Comparison of ENCODE assay signal across 28 mouse cellular contexts in the genomic region with DNA sequence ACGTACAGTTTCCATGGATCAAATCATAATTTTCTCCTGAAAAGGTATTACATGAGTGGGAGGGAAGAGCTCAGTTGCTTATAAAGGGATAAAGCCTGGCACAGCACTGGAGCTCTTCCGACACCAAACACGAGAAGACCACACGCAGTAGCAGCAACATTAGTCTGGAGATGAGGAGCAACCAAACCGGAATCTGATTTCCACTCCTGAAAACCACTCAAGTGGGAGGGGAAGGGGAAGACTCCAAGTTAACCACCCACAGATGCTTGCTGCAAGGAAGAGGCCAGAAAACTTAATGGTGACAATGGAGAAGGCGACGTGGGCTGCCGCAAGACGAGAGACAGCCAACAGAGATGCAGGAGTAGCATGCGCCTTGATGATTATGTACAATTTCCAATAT. TPM values are rescaled to one million over a fixed set of nuclear protein-coding genes. Genes with fewer than 3 reads are reported as not detected.
"Had no signal": no experiment of that assay in that cellular context is flagged by ENCODE, and none has a peak within 500 bp of the region (broad histone marks: within the 10 kb centered on the region; RNA-seq: fewer than 3 reads in every experiment).

No protein-coding gene starts in this region.

- H3K4me2 ChIP-seq: heart, embryonic 11.5 days; heart, embryonic 13.5 days; heart, embryonic 15.5 days; hindbrain, embryonic 12.5 days; hindbrain, embryonic 14.5 days; intestine, embryonic 15.5 days; limb, embryonic 12.5 days; liver, embryonic 11.5 days had no signal

- H3K36me3 ChIP-seq: heart, embryonic 13.5 days; heart, embryonic 15.5 days; hindbrain, embryonic 10.5 days; hindbrain, embryonic 12.5 days; intestine, embryonic 15.5 days; limb, embryonic 10.5 days; limb, embryonic 12.5 days had no signal

- H3K4me1 ChIP-seq: heart, embryonic 15.5 days; hindbrain, embryonic 10.5 days; hindbrain, embryonic 12.5 days; intestine, embryonic 15.5 days; limb, embryonic 10.5 days; limb, embryonic 12.5 days had no signal

- H3K9me3 ChIP-seq: heart, embryonic 13.5 days; heart, embryonic 15.5 days; hindbrain, embryonic 10.5 days; hindbrain, embryonic 12.5 days; intestine, embryonic 15.5 days; limb, embryonic 10.5 days; limb, embryonic 12.5 days had no signal

- DNase-seq: gastrocnemius, adult 2 months; gastrocnemius, postnatal 10 days; gastrocnemius, postnatal 25 days; heart, adult 2 months; heart, postnatal 14 days; heart, postnatal 4 days; kidney, adult 18-20 months; kidney, adult 8-10 months; kidney, postnatal 10 days; kidney, postnatal 25 days; kidney, postnatal 4 days; liver had no signal

- H3K27ac ChIP-seq: gastrocnemius, adult 2 months; heart, adult 2 months; heart, embryonic 13.5 days; heart, embryonic 15.5 days; hindbrain, embryonic 10.5 days; hindbrain, embryonic 12.5 days; hindbrain, embryonic 14.5 days; intestine, embryonic 15.5 days; layer of hippocampus, adult 2 months; left cerebral cortex, adult 2 months; limb, embryonic 10.5 days; limb, embryonic 12.5 days had no signal

- ATAC-seq: hindbrain, embryonic 16.5 days; inflammation-experienced regulatory T-cells, adult 6 months; intestine, embryonic 15.5 days; intestine, postnatal 0 days had no signal

- H3K4me3 ChIP-seq: gastrocnemius, adult 2 months; heart, adult 2 months; heart, embryonic 13.5 days; heart, embryonic 15.5 days; hindbrain, embryonic 10.5 days; hindbrain, embryonic 12.5 days; intestine, embryonic 15.5 days; layer of hippocampus, adult 2 months; left cerebral cortex, adult 2 months; limb, embryonic 10.5 days; limb, embryonic 12.5 days had no signal

- H3K9ac ChIP-seq: heart, embryonic 13.5 days; heart, embryonic 15.5 days; hindbrain, embryonic 12.5 days; hindbrain, embryonic 14.5 days; intestine, embryonic 15.5 days; limb, embryonic 12.5 days had no signal

- H3K27me3 ChIP-seq: heart, embryonic 13.5 days; heart, embryonic 15.5 days; hindbrain, embryonic 12.5 days; intestine, embryonic 15.5 days; limb, embryonic 12.5 days had no signal

RNA-seq across cellular contexts. Expression of gene Shc3, which starts 45.9 kb away (rescaled TPM):
- total RNA-seq: granulocyte monocyte progenitor cell, adult 5-6 weeks had no signal
- polyA plus RNA-seq: inflammation-experienced regulatory T-cells, adult 6 months; liver, embryonic 11.5 days had no signal
